Mouse (Mus musculus): Measurements from ENCODE around the gene Mmp9. TPM values are rescaled to one million over a fixed set of nuclear protein-coding genes. Genes with fewer than 3 reads are reported as not detected.

Mmp9 gene
- polyA plus RNA-seq, 1 experiment from 2014 or later, result 2.6 TPM

DNA sequence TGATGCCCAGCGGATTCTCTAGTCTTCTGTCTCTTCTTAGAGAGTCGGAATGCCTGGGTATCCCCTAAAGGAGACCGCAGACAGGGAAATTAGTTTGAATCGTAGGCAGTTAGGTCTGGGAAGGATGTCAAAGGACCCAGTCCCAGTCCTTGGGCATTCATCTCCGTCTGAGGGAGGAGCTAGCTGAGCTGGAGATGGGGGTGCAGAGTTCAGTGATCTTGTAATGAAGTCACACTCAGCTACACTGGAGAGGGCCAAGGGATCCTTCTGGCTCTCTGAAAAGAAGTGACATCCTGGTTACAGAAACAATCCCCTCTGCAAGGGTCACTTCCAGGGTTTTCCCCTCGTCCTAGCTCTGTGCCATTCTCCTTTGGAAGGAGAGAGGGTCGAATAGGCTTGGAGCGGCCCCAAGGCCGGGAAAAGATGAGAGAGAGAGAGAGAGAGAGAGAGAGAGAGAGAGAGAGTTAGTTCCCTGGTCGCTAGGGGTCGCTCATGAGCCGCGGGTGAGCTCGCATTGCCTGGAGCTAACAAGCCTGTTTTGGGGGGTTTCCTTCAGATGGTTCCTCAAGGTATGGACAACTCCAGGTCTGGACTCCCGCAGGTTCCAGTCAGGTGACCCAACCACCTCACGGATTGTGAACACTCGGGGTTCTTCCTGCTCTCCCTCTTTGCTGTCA is 21.1 kb downstream of the Mmp9 start:
- Histone ChIP-seq H3K4me1 (peaks cover 17% of the 10 kb centered on the region), H3K4me3 (replicated peaks) (peak overlapping the region; percentile 59), H3K36me3 (no peaks in the 10 kb centered on the region), H3K27ac (no peak overlapping the region), H3K4me2 (peak overlapping the region; percentile 72), H3K9ac (peak overlapping the region; percentile 48; the same call in 1 of the 2 replicates), H3K27me3 (peaks cover 43% of the 10 kb centered on the region), H3K9me3 (replicated peaks) (no peaks in the 10 kb centered on the region; the same call in 1 of the 2 replicates)
- 9% methylated on average over 17 of the region's 17 CpGs for WGBS
- 0 out of 2 replicates have a peak, but pooled peaks have one; percentile 2 for ATAC-seq (replicated peaks; ENCODE audit: low FRiP score)

DNA sequence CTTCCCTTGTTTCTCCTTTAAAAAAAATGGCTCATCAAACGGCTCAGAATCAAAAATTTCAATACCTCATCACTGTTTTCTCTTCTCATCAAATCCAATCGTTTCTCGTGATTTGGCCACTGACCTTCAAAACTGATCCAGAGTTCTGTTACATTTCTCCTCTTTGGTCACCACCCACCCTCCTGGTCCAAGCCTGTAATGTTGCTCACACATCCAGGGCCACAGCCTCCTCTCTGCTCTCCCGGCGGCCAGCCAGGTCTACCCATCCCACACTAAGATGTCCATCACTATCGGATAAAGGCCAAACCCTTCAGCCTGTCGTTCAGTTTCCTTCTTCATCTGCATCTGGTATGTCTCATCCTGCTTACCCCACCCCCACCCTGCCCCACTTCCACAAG is 21.6 kb downstream of the Mmp9 start:
- no peak for ATAC-seq (replicated peaks; ENCODE audit: low FRiP score)
- H3K27ac ChIP-seq, result no peak overlapping the region
- H3K9me3 ChIP-seq (replicated peaks), result no peaks in the 10 kb centered on the region; the same call in 1 of the 2 replicates
- peaks cover 17% of the 10 kb centered on the region for H3K4me1 ChIP-seq
- no peak overlapping the region for H3K4me3 ChIP-seq (replicated peaks)
- H3K4me2 ChIP-seq, result no peak overlapping the region
- H3K27me3 ChIP-seq, result peaks cover 43% of the 10 kb centered on the region
- WGBS, result 50% methylated on average over 7 of the region's 7 CpGs
- H3K36me3 ChIP-seq, result no peaks in the 10 kb centered on the region
- H3K9ac ChIP-seq, result no peak overlapping the region

DNA sequence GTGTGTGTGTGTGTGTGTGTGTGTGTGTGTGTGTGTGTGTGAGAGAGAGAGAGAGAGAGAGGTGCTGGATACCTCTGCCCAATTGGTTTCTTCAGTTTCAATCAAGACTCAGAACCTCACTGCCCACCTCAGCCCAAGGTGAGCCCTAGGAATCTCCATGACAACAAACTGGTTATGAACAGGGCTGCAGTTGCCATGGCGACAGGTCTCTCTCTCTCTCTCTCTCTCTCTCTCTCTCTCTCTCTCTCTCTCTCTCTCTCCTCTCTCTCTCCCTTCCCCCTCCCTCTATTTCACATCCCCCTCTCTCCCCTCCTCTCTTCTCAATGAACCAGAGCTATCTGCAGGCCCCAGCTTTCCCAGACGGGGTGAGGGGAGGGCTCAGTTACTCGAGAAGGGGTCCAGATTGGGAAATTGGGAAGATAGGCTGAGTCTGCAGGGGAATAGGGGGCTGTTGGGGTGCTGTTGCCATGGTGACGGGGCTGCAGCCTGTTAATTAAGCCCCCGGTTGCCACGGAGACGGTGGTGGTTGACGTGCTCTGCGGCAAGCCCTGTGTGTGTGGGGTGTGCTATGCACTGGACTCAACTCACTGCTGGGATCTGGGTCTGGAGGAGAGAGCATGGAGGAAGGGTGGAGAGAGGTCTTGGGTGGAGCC is 23.8 kb downstream of the Mmp9 start:
- no peak overlapping the region for H3K27ac ChIP-seq
- H3K9me3 ChIP-seq (replicated peaks), result no peaks in the 10 kb centered on the region
- H3K4me2 ChIP-seq, result no peak overlapping the region
- H3K36me3 ChIP-seq, result no peaks in the 10 kb centered on the region
- peaks cover 26% of the 10 kb centered on the region for H3K4me1 ChIP-seq
- no peak for ATAC-seq (replicated peaks; ENCODE audit: low FRiP score)
- no peak overlapping the region for H3K9ac ChIP-seq
- 48% methylated on average over 9 of the region's 9 CpGs for WGBS
- no peak overlapping the region for H3K4me3 ChIP-seq (replicated peaks)
- peaks cover 61% of the 10 kb centered on the region for H3K27me3 ChIP-seq

DNA sequence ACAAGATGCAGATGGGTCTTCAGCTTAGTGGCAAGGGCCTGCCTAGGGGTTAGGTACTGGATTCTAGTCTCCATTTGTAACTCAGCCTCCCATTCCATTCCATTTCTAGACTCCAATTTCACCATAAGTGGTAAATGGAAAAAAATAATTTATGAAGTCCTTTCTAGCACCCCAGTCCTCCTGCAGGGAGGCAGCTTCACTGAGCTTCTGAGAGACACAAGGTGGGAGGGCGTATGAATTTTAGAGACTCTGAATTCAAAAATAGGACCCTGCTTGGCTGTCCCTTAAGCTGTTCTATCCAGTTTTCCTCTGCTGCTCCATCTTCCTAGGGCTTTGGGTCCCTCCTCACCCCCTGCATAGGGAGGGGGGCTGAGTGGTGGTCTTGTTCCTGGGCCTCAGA is 24.4 kb downstream of the Mmp9 start:
- Histone ChIP-seq H3K27ac (no peak overlapping the region), H3K9ac (no peak overlapping the region), H3K36me3 (no peaks in the 10 kb centered on the region), H3K4me3 (replicated peaks) (no peak overlapping the region), H3K9me3 (replicated peaks) (no peaks in the 10 kb centered on the region), H3K4me1 (peaks cover 26% of the 10 kb centered on the region), H3K27me3 (peaks cover 64% of the 10 kb centered on the region), H3K4me2 (no peak overlapping the region)
- no peak for ATAC-seq (replicated peaks; ENCODE audit: low FRiP score)
- WGBS, result 81% methylated on average over 1 of the region's 1 CpGs

DNA sequence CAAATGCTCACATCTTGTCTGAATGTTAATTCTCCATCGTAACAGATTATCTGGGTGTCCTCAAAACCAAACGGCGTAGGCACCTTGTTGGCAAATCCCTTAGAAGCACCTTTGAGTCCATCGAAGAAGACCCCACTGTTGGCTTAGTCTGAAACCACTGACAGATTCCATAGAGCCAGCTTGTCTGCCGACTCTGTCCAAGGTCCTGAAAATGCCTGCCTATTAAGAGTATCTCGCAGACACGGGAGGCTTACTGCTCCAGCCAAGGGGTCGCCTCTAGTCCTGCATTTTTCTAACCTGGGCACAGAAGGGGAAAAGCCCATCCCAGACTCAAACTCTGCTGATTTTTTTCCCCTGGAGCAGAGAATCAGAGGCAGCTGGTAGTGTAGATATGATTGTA is 25.8 kb downstream of the Mmp9 start:
- no peaks in the 10 kb centered on the region for H3K36me3 ChIP-seq
- peaks cover 23% of the 10 kb centered on the region for H3K4me1 ChIP-seq
- peaks cover 78% of the 10 kb centered on the region for H3K27me3 ChIP-seq
- no peaks in the 10 kb centered on the region for H3K9me3 ChIP-seq (replicated peaks)
- no peak overlapping the region for H3K27ac ChIP-seq
- ATAC-seq (replicated peaks; ENCODE audit: low FRiP score), result no peak
- H3K4me2 ChIP-seq, result no peak overlapping the region
- H3K9ac ChIP-seq, result no peak overlapping the region
- WGBS, result 21% methylated on average over 8 of the region's 8 CpGs
- no peak overlapping the region for H3K4me3 ChIP-seq (replicated peaks)

DNA sequence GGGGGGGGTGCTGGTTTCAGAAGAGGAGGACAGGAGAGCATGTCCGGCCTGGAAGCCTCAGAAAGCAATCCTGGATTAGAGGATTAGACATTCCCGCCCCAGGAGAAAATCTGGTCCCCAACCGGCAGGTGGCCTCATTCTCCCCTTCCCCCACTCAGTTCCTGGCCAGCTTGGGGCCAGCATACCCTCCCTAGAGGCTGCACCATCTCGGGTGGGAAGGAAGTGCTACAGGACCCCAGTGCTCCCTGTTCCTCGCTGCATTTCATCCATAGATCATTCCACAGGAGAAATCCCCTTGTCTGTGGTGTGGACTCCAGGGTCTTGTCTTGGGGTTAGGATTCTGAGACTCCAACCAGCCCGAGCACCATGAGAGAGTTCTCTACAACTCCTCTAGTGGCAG is 26.6 kb downstream of the Mmp9 start:
- Histone ChIP-seq H3K4me3 (replicated peaks) (no peak overlapping the region; the same call in 1 of the 2 replicates), H3K27me3 (peaks cover 82% of the 10 kb centered on the region), H3K36me3 (no peaks in the 10 kb centered on the region), H3K9me3 (replicated peaks) (no peaks in the 10 kb centered on the region), H3K4me2 (no peak overlapping the region), H3K4me1 (peaks cover 18% of the 10 kb centered on the region), H3K27ac (no peak overlapping the region), H3K9ac (no peak overlapping the region)
- ATAC-seq (replicated peaks; ENCODE audit: low FRiP score), result no peak
- WGBS, result 21% methylated on average over 6 of the region's 6 CpGs

DNA sequence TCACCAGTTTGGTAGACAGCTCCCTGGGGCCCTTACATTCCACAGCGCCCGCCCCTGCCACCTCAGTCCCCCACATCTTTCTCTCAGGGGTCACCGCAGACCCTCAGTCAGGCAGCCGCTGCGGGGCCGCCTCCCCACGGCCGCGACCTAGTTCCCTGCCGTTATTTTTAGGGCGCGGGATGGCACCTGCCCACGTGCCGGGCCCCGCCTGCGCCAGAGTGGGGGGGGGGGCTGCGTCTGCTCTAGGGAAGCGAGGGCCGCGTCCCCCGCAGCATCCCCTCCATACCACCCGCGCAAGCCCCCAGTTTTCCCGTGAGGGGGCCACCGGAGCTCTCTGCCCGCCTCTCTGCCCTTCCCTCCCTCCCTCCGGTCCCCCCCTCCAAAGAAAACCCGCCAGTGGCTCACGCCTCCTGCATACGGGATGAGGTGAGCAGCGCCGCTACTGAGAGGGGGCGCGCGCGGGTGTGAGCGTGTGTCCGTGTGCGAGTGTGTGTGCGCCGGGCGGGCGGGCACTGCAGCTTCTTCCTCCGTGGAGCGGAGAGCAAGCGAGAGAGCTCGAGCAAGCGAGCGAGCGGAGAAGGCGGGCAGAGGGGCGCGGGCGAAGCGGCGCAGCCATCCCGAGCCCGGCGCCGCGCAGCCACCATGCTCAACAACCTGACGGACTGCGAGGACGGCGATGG is 27.3 kb downstream of the Mmp9 start:
- H3K4me2 ChIP-seq, result peak overlapping the region; percentile 69
- 1% methylated on average over 64 of the region's 65 CpGs for WGBS
- no peaks in the 10 kb centered on the region for H3K36me3 ChIP-seq
- peak overlapping the region; percentile 41 for H3K4me3 ChIP-seq (replicated peaks)
- H3K9ac ChIP-seq, result no peak overlapping the region
- H3K9me3 ChIP-seq (replicated peaks), result no peaks in the 10 kb centered on the region
- H3K27ac ChIP-seq, result no peak overlapping the region
- H3K4me1 ChIP-seq, result peaks cover 18% of the 10 kb centered on the region
- H3K27me3 ChIP-seq, result peaks cover 88% of the 10 kb centered on the region
- peak; percentile 28 for ATAC-seq (replicated peaks; ENCODE audit: low FRiP score)

DNA sequence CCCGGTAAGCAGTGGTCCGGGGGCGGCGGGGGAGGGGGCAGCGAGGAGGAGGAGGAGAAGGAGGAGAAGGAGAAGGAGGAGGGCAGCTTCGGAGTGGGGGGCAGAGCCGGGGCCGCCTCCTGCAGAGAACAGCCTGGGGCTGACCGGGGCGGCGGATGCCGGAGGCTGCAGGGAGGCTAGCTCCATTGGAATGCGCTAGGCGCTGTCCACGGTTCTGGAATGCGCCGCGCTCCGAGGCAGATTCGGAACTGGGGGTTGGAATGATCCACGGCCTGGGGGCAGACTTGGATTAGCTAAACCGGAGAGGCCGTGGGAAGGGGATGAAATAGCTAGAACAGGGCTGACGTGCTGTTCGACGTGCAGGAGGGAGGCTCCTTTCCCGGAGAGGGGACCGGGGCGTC is 27.9 kb downstream of the Mmp9 start:
- peak overlapping the region; percentile 69 for H3K4me2 ChIP-seq
- ATAC-seq (replicated peaks; ENCODE audit: low FRiP score), result peak; percentile 70
- H3K9ac ChIP-seq, result no peak overlapping the region
- H3K4me1 ChIP-seq, result peaks cover 18% of the 10 kb centered on the region
- H3K4me3 ChIP-seq (replicated peaks), result peak overlapping the region; percentile 41
- H3K9me3 ChIP-seq (replicated peaks), result no peaks in the 10 kb centered on the region
- no peaks in the 10 kb centered on the region for H3K36me3 ChIP-seq
- peaks cover 88% of the 10 kb centered on the region for H3K27me3 ChIP-seq
- no peak overlapping the region for H3K27ac ChIP-seq
- under 1% methylated on average over 29 of the region's 29 CpGs for WGBS

DNA sequence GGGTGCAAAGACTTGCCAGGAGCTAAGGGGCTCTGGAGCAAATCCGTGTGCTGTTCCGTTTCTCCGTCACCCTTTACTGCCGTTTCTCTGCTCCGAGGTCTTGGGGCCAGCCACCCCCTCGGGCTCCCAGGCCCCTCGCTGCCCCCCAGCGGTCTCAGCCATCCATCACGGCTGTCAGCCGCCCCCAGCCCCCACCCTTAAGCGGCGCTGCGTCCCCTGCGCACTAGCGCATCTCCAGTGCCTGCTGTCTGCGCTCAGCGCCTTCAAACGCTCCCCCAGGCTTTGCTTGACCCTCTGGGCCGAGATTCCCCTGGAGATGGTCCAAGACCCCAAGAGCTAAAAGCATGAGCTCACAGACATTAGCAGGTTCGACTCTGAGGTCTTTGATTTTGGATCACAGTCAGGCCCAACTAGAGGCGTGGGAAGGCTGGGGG is 28.8 kb downstream of the Mmp9 start:
- peaks cover 89% of the 10 kb centered on the region for H3K27me3 ChIP-seq
- H3K27ac ChIP-seq, result no peak overlapping the region
- peaks cover 18% of the 10 kb centered on the region for H3K4me1 ChIP-seq
- H3K9ac ChIP-seq, result no peak overlapping the region
- H3K4me2 ChIP-seq, result no peak overlapping the region
- H3K36me3 ChIP-seq, result no peaks in the 10 kb centered on the region
- WGBS, result 1% methylated on average over 21 of the region's 21 CpGs
- H3K4me3 ChIP-seq (replicated peaks), result no peak overlapping the region
- H3K9me3 ChIP-seq (replicated peaks), result no peaks in the 10 kb centered on the region
- ATAC-seq (replicated peaks; ENCODE audit: low FRiP score), result no peak

DNA sequence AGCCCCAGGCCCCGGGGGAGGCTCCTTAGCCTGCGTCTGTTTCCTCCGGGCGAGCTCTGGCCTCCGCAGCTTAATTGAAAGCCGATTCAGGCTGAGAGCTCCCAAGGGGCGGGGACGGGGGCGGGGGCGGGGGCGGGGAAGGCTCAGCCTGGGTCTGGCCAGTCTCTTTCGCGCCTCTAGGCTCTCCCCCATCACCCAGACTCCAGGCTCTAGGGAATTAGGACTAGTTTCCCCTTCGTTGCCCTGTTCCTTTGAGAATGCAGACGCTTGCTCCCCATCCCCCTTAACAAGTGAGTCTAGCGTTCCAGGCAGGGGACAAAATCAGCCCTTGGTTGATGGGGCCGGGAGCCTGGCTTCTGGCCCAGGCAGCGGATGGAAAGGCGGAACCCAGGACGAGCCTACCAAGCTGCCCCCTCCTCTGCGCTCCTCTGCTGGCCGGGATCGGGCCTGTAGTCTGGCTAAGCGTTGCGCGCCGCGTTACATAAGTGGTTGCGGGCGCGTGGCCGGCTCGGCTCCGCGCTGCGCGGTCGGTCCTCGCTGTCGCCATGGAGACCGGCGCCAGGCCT is 30.1 kb downstream of the Mmp9 start:
- Histone ChIP-seq H3K4me3 (replicated peaks) (peak overlapping the region; percentile 10; the same call in 1 of the 2 replicates), H3K36me3 (no peaks in the 10 kb centered on the region), H3K9me3 (replicated peaks) (no peaks in the 10 kb centered on the region), H3K27ac (no peak overlapping the region), H3K4me2 (peak overlapping the region; percentile 37), H3K27me3 (peaks cover 78% of the 10 kb centered on the region), H3K4me1 (peaks cover 18% of the 10 kb centered on the region), H3K9ac (no peak overlapping the region)
- WGBS, result under 1% methylated on average over 42 of the region's 42 CpGs
- ATAC-seq (replicated peaks; ENCODE audit: low FRiP score), result no peak

DNA sequence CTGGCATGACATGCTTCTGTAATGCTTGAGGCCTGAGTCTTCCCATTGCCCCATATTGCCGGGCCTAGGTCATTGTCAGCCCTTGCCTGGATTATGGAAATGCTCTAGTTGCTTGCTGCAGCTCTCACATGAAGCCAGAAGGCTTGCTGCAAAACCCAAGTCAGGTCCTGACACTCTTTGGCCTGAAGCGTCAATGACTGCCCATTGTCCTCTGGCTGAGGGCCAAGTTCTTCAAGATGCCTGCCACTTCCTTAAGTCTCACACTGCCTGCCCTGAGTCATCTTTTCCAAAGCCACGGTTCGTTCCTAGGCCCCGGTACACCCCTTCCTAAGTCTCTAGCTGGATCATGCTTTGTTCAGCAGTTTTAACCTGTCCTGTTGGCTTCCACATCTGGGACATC is 32.1 kb downstream of the Mmp9 start:
- 76% methylated on average over 5 of the region's 5 CpGs for WGBS
- peaks cover 67% of the 10 kb centered on the region for H3K27me3 ChIP-seq
- H3K36me3 ChIP-seq, result no peaks in the 10 kb centered on the region
- no peak overlapping the region for H3K4me2 ChIP-seq
- no peaks in the 10 kb centered on the region for H3K9me3 ChIP-seq (replicated peaks)
- H3K27ac ChIP-seq, result no peak overlapping the region
- no peak overlapping the region for H3K9ac ChIP-seq
- no peak for ATAC-seq (replicated peaks; ENCODE audit: low FRiP score)
- no peak overlapping the region for H3K4me3 ChIP-seq (replicated peaks)
- peaks cover 16% of the 10 kb centered on the region for H3K4me1 ChIP-seq

DNA sequence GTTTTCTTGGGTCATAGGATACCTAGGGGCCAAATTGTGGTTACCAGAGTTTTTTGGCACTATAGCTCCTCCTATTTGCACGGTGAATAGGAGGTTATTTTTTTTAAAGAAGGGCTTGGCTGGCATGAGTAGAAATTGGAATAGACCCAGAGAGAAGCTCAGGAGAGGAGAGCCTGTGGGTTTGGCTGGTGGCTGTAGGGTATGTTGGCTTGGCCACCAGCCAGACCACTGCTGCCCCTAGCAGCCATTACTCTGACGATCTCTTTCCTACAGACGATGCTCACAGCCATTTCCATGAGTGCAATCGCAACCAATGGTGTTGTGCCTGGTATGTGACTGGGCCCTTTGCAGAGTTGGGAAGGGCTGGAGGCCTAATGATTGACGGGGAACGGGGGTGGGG is 35.0 kb downstream of the Mmp9 start:
- H3K9me3 ChIP-seq (replicated peaks), result no peaks in the 10 kb centered on the region
- no peak overlapping the region for H3K9ac ChIP-seq
- H3K4me2 ChIP-seq, result no peak overlapping the region
- peaks cover 5% of the 10 kb centered on the region for H3K4me1 ChIP-seq
- WGBS, result 76% methylated on average over 6 of the region's 6 CpGs
- H3K27me3 ChIP-seq, result peaks cover 38% of the 10 kb centered on the region
- no peak for ATAC-seq (replicated peaks; ENCODE audit: low FRiP score)
- H3K36me3 ChIP-seq, result no peaks in the 10 kb centered on the region
- no peak overlapping the region for H3K4me3 ChIP-seq (replicated peaks)
- no peak overlapping the region for H3K27ac ChIP-seq
